Mouse (Mus musculus): Measurements from ENCODE around the gene Srsf2. TPM values are rescaled to one million over a fixed set of nuclear protein-coding genes. Genes with fewer than 3 reads are reported as not detected.

Srsf2 gene
- total and polyA plus RNA-seq, 2 experiments from 2014 or later = 196 to 484 TPM

- Histone ChIP-seq H3K27ac (ENCODE audit: low read depth, low read length) (peak overlapping the region; percentile 96), H3K36me3 (ENCODE audit: insufficient read depth, low read length) (no peaks in the 10 kb centered on the region), H3K9me3 (ENCODE audit: low read length) (no peaks in the 10 kb centered on the region), H3K27me3 (ENCODE audit: insufficient read depth, low read length) (no peaks in the 10 kb centered on the region), H3K4me3 (ENCODE audit: low read depth, low read length) (peak overlapping the region; percentile 20; the same call in 1 of the 2 replicates), H3K9ac (replicated peaks; ENCODE audit: low read length, poor library complexity, severe bottlenecking) (peak overlapping the region; percentile 54), H3K4me2 (ENCODE audit: low read depth, low read length, poor library complexity, severe bottlenecking) (peak overlapping the region; percentile 50), H3K4me1 (ENCODE audit: insufficient read depth, low read length) (peaks cover 22% of the 10 kb centered on the region)
- ATAC-seq (ENCODE audit: low FRiP score) (peak; percentile 93), DNase-seq (ENCODE audit: low spot score) (peak; percentile 96)
- TF ChIP-seq CTCF (IDR thresholded peaks at IDR 0.05) = peak; percentile 53
- WGBS = 4% methylated on average over 26 of the region's 32 CpGs
Observed at GRCm38 (mm10) chr11:116810983-116811901, 41.7 kb downstream of the Srsf2 start.

GRCm38 (mm10) chr11:116810528-116810927, 42.4 kb downstream of the Srsf2 start:
- no peaks in the 10 kb centered on the region for H3K27me3 ChIP-seq (ENCODE audit: insufficient read depth, low read length)
- no peaks in the 10 kb centered on the region for H3K36me3 ChIP-seq (ENCODE audit: insufficient read depth, low read length)
- TF ChIP-seq CTCF (IDR thresholded peaks at IDR 0.05) = no peak
- peak overlapping the region; percentile 50 for H3K4me2 ChIP-seq (ENCODE audit: low read depth, low read length, poor library complexity, severe bottlenecking)
- peak overlapping the region; percentile 20; the same call in 1 of the 2 replicates for H3K4me3 ChIP-seq (ENCODE audit: low read depth, low read length)
- peak overlapping the region; percentile 96 for H3K27ac ChIP-seq (ENCODE audit: low read depth, low read length)
- H3K9ac ChIP-seq (replicated peaks; ENCODE audit: low read length, poor library complexity, severe bottlenecking) = peak overlapping the region; percentile 54
- 31% methylated on average over 11 of the region's 11 CpGs for WGBS
- H3K4me1 ChIP-seq (ENCODE audit: insufficient read depth, low read length) = peaks cover 22% of the 10 kb centered on the region
- peak; percentile 51; the same call in 1 of the 2 replicates for ATAC-seq (ENCODE audit: low FRiP score)
- no peaks in the 10 kb centered on the region for H3K9me3 ChIP-seq (ENCODE audit: low read length)
- DNase-seq (ENCODE audit: low spot score) = peak; percentile 76

- H3K27ac ChIP-seq (ENCODE audit: low read depth, low read length) = no peak overlapping the region
- 88% methylated on average over 8 of the region's 8 CpGs for WGBS
- H3K36me3 ChIP-seq (ENCODE audit: insufficient read depth, low read length) = no peaks in the 10 kb centered on the region
- peaks cover 18% of the 10 kb centered on the region for H3K4me1 ChIP-seq (ENCODE audit: insufficient read depth, low read length)
- no peaks in the 10 kb centered on the region for H3K27me3 ChIP-seq (ENCODE audit: insufficient read depth, low read length)
- no peak for DNase-seq (ENCODE audit: low spot score)
- no peaks in the 10 kb centered on the region for H3K9me3 ChIP-seq (ENCODE audit: low read length)
- H3K4me2 ChIP-seq (ENCODE audit: low read depth, low read length, poor library complexity, severe bottlenecking) = no peak overlapping the region
- TF ChIP-seq CTCF (IDR thresholded peaks at IDR 0.05) = no peak
- H3K9ac ChIP-seq (replicated peaks; ENCODE audit: low read length, poor library complexity, severe bottlenecking) = no peak overlapping the region
- H3K4me3 ChIP-seq (ENCODE audit: low read depth, low read length) = no peak overlapping the region
- ATAC-seq (ENCODE audit: low FRiP score) = no peak
Observed at GRCm38 (mm10) chr11:116809520-116809919, 43.4 kb downstream of the Srsf2 start.

GRCm38 (mm10) chr11:116808811-116809395, 44.0 kb downstream of the Srsf2 start:
- no peak overlapping the region for H3K4me3 ChIP-seq (ENCODE audit: low read depth, low read length)
- H3K9ac ChIP-seq (replicated peaks; ENCODE audit: low read length, poor library complexity, severe bottlenecking) = no peak overlapping the region
- H3K27ac ChIP-seq (ENCODE audit: low read depth, low read length) = no peak overlapping the region
- H3K27me3 ChIP-seq (ENCODE audit: insufficient read depth, low read length) = no peaks in the 10 kb centered on the region
- WGBS = 83% methylated on average over 11 of the region's 11 CpGs
- DNase-seq (ENCODE audit: low spot score) (no peak), ATAC-seq (ENCODE audit: low FRiP score) (no peak)
- H3K9me3 ChIP-seq (ENCODE audit: low read length) = no peaks in the 10 kb centered on the region
- no peak overlapping the region for H3K4me2 ChIP-seq (ENCODE audit: low read depth, low read length, poor library complexity, severe bottlenecking)
- H3K36me3 ChIP-seq (ENCODE audit: insufficient read depth, low read length) = no peaks in the 10 kb centered on the region
- TF ChIP-seq CTCF (IDR thresholded peaks at IDR 0.05) = no peak
- peaks cover 17% of the 10 kb centered on the region; the same call in 1 of the 2 replicates for H3K4me1 ChIP-seq (ENCODE audit: insufficient read depth, low read length)

GRCm38 (mm10) chr11:116807938-116808606, 44.8 kb downstream of the Srsf2 start:
- no peak for ATAC-seq (ENCODE audit: low FRiP score)
- Histone ChIP-seq H3K9me3 (ENCODE audit: low read length) (no peaks in the 10 kb centered on the region), H3K9ac (replicated peaks; ENCODE audit: low read length, poor library complexity, severe bottlenecking) (no peak overlapping the region), H3K27ac (ENCODE audit: low read depth, low read length) (peak overlapping the region; percentile 38; the same call in 1 of the 2 replicates), H3K27me3 (ENCODE audit: insufficient read depth, low read length) (no peaks in the 10 kb centered on the region), H3K4me1 (ENCODE audit: insufficient read depth, low read length) (peaks cover 15% of the 10 kb centered on the region; the same call in 1 of the 2 replicates), H3K36me3 (ENCODE audit: insufficient read depth, low read length) (no peaks in the 10 kb centered on the region), H3K4me2 (ENCODE audit: low read depth, low read length, poor library complexity, severe bottlenecking) (no peak overlapping the region), H3K4me3 (ENCODE audit: low read depth, low read length) (no peak overlapping the region)
- DNase-seq (ENCODE audit: low spot score) = peak; percentile 88
- TF ChIP-seq CTCF (IDR thresholded peaks at IDR 0.05) = peak; percentile 93
- 17% methylated on average over 7 of the region's 7 CpGs for WGBS

Data from midbrain, postnatal 0 days (tissue).